ENCODE assay signal across 8 mouse cellular contexts in the genomic region with DNA sequence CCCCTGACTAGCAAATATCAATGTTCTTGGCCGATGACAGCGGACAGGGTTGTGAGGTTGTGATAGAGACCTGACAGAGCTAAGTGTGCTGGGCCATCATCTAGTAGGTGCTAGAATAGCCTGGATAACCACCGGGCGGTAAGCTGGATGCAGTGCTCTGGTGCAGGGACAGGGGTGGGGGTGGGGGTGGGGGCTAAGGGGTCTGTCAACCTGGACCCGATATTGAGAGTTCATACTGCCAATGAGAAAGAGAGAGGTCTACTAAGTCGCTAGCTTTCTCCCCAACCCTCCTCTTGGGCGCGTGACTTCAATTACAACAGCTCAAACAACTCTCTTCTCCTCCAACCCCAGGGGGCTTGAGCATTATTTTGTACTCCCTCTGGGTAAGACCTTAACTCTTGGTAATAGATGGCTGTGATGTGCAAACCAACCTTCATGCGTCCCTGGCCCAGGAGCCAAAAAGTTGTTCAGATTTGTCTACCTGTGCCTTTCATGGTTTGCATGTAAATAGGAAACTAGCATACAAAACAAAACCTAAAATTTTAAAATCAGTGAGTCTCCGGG. TPM values are rescaled to one million over a fixed set of nuclear protein-coding genes. Genes with fewer than 3 reads are reported as not detected.
DNase-seq lines count a peak whose midpoint lies in the region; ATAC-seq and TF ChIP-seq lines count a peak whose summit lies in the region.

No protein-coding gene starts in this region.

- H3K36me3 ChIP-seq in kidney, adult 2 months (ENCODE audit: control insufficient read depth, insufficient read depth, low read length) = no peaks in the 10 kb centered on the region
- no peaks in the 10 kb centered on the region for H3K36me3 ChIP-seq in hindbrain, embryonic 14.5 days (replicated peaks; ENCODE audit: control insufficient read depth, insufficient read depth)
- H3K36me3 ChIP-seq in midbrain, embryonic 15.5 days (replicated peaks) = no peaks in the 10 kb centered on the region

- H3K4me2 ChIP-seq in hindbrain, embryonic 14.5 days (replicated peaks) = peak overlapping the region; percentile 95
- H3K4me2 ChIP-seq in midbrain, embryonic 15.5 days = peak overlapping the region; percentile 94

- DNase-seq in kidney, adult 2 months = no peak
- DNase-seq in kidney, postnatal 36 days = no peak
- DNase-seq in brain, embryonic 14.5 days (ENCODE audit: low read depth) = peak; percentile 64
- DNase-seq in hindbrain, embryonic 14.5 days (ENCODE audit: low spot score) = no peak
- DNase-seq in gastrocnemius, adult 18-20 months (ENCODE audit: low spot score) = no peak
- no peak for DNase-seq in thymus, adult 18-20 months

- WGBS in kidney, adult 2 months = 24% methylated on average over 10 of the region's 10 CpGs
- WGBS in hindbrain, embryonic 14.5 days = 4% methylated on average over 10 of the region's 10 CpGs
- WGBS in midbrain, embryonic 15.5 days = 4% methylated on average over 10 of the region's 10 CpGs

- peak overlapping the region; percentile 95 for H3K9ac ChIP-seq in hindbrain, embryonic 14.5 days
- H3K9ac ChIP-seq in midbrain, embryonic 15.5 days = peak overlapping the region; percentile 96

- H3K4me3 ChIP-seq in kidney, adult 2 months (ENCODE audit: insufficient read depth, low read depth, low read length) = peak overlapping the region; percentile 56
- H3K4me3 ChIP-seq in hindbrain, embryonic 14.5 days (replicated peaks; ENCODE audit: low read length) = peak overlapping the region; percentile 72
- H3K4me3 ChIP-seq in midbrain, embryonic 15.5 days = peak overlapping the region; percentile 95

- H3K27ac ChIP-seq in kidney, adult 2 months (ENCODE audit: insufficient read depth, low read depth, low read length) = no peak overlapping the region
- peak overlapping the region; percentile 87 for H3K27ac ChIP-seq in hindbrain, embryonic 14.5 days
- peak overlapping the region; percentile 88 for H3K27ac ChIP-seq in midbrain, embryonic 15.5 days

- no peak for TF ChIP-seq CTCF in kidney, adult 2 months (conservative IDR thresholded peaks at IDR 0.05; ENCODE audit: insufficient read depth, insufficient read length, low read depth, low read length)
- no peak for TF ChIP-seq CTCF in brain, embryonic 14.5 days (IDR thresholded peaks at IDR 0.05; ENCODE audit: borderline replicate concordance, extremely low read depth, insufficient read depth, insufficient read length)

- no peaks in the 10 kb centered on the region for H3K4me1 ChIP-seq in kidney, adult 2 months (ENCODE audit: control insufficient read depth, insufficient read depth, low read length)
- H3K4me1 ChIP-seq in hindbrain, embryonic 14.5 days (replicated peaks; ENCODE audit: control insufficient read depth, insufficient read depth, low read length) = 0 out of 2 replicates have a peak, but pooled peaks cover 4% of the 10 kb centered on the region
- H3K4me1 ChIP-seq in midbrain, embryonic 15.5 days = peaks cover 5% of the 10 kb centered on the region; the same call in 1 of the 2 replicates

- TF ChIP-seq POLR2A in kidney, adult 2 months (IDR thresholded peaks at IDR 0.05; ENCODE audit: low read depth, low read length) = no peak
- TF ChIP-seq POLR2A in brain, embryonic 14.5 days (IDR thresholded peaks at IDR 0.05; ENCODE audit: borderline replicate concordance, extremely low read depth, insufficient read depth, insufficient read length, poor library complexity, severe bottlenecking) = no peak

- no peaks in the 10 kb centered on the region; the same call in 1 of the 2 replicates for H3K27me3 ChIP-seq in kidney, adult 2 months (replicated peaks; ENCODE audit: control insufficient read depth, insufficient read depth, low read length)
- no peaks in the 10 kb centered on the region for H3K27me3 ChIP-seq in hindbrain, embryonic 14.5 days (ENCODE audit: control insufficient read depth, insufficient read depth, low read length)
- no peaks in the 10 kb centered on the region for H3K27me3 ChIP-seq in midbrain, embryonic 15.5 days (replicated peaks)

- 0 out of 2 replicates have a peak, but pooled peaks have one; percentile 3 for ATAC-seq in hindbrain, embryonic 14.5 days (ENCODE audit: low FRiP score)
- ATAC-seq in midbrain, embryonic 15.5 days (replicated peaks) = peak; percentile 25; the same call in 1 of the 2 replicates
- no peak for ATAC-seq in megakaryocyte progenitor cell, adult 5-6 weeks (replicated peaks; ENCODE audit: poor library complexity)

- H3K9me3 ChIP-seq in hindbrain, embryonic 14.5 days (ENCODE audit: control insufficient read depth, low read length) = no peaks in the 10 kb centered on the region
- H3K9me3 ChIP-seq in midbrain, embryonic 15.5 days = no peaks in the 10 kb centered on the region

RNA-seq across cellular contexts. Expression of gene Edil3, which starts 1.1 kb away (rescaled TPM):
- polyA plus RNA-seq in kidney, adult 2 months (2012; rRNA removed) = 0.27 and 0.45 TPM in 2 replicates
- 21.8 and 30.8 TPM in 2 replicates for polyA plus RNA-seq in brain, embryonic 14.5 days (2012; rRNA removed)
- 72.1 and 80.0 TPM in 2 replicates for polyA plus RNA-seq in hindbrain, embryonic 14.5 days (2014; fragmentation: Nextera tagmentation; extraction: Ambion mirVana)
- polyA plus RNA-seq in midbrain, embryonic 15.5 days (2015; fragmentation: Nextera tagmentation; extraction: Ambion mirVana) = 42.9 and 46.1 TPM in 2 replicates
- total RNA-seq in gastrocnemius, adult 18-20 months (2021) = under 1 TPM; 0.09 to 0.59 TPM
- not detected in 2 replicates for total RNA-seq in megakaryocyte progenitor cell, adult 5-6 weeks (2015)
- total RNA-seq in megakaryocyte progenitor cell, adult 5-6 weeks (2017) = not detected in 2 replicates

Comparison
In these comparisons a context has a peak if more than half of its experiments do, and no peak if none do; other contexts are left out.
1. RNA of gene Edil3, which starts 1.1 kb away (polyA plus RNA-seq): 72.1 to 80.0 TPM in hindbrain, embryonic 14.5 days, 42.9 to 46.1 TPM in midbrain, embryonic 15.5 days and 21.8 to 30.8 TPM in brain, embryonic 14.5 days; 0.27 to 0.45 TPM in kidney, adult 2 months; every median in the first group is over 10 times any median in the second.
2. Peak in every context shown above with its lines, with median percentiles within 50 percentile points of each other: H3K4me3 ChIP-seq.